Comparison of ENCODE assay signal across 8 mouse cellular contexts in genomic region chr1:177444483-177444810, GRCm38 (mm10). TPM values are rescaled to one million over a fixed set of nuclear protein-coding genes. Genes with fewer than 3 reads are reported as not detected.
DNase-seq lines count a peak whose midpoint lies in the region; ATAC-seq and TF ChIP-seq lines count a peak whose summit lies in the region.

No protein-coding gene starts in this region.

- no peak for ATAC-seq in neural tube, embryonic 12.5 days (ENCODE audit: low FRiP score, low read depth)

- peak overlapping the region; percentile 86 for H3K4me3 ChIP-seq in gastrocnemius, adult 2 months
- H3K4me3 ChIP-seq in thymus, adult 2 months (ENCODE audit: control insufficient read depth, insufficient read depth, low read length) = no peak overlapping the region
- H3K4me3 ChIP-seq in neural tube, embryonic 12.5 days = peak overlapping the region; percentile 82

- peaks cover 22% of the 10 kb centered on the region for H3K36me3 ChIP-seq in thymus, adult 2 months (ENCODE audit: control insufficient read depth, insufficient read depth, low read length)
- H3K36me3 ChIP-seq in neural tube, embryonic 12.5 days = peaks cover 10% of the 10 kb centered on the region; the same call in 1 of the 2 replicates

- peak overlapping the region; percentile 84; the same call in 1 of the 2 replicates for H3K27ac ChIP-seq in gastrocnemius, adult 2 months
- H3K27ac ChIP-seq in thymus, adult 2 months (ENCODE audit: control insufficient read depth, insufficient read depth, low read length) = peak overlapping the region; percentile 14; the same call in 1 of the 2 replicates
- H3K27ac ChIP-seq in neural tube, embryonic 12.5 days = peak overlapping the region; percentile 33; the same call in 1 of the 2 replicates

- no peak for DNase-seq in gastrocnemius, adult 2 months
- no peak for DNase-seq in gastrocnemius, postnatal 14 days
- no peak for DNase-seq in thymus, adult 2 months
- DNase-seq in thymus, adult 18-20 months = no peak
- peak; percentile 67 to 84 for DNase-seq in left cerebral cortex, postnatal 14 days (ENCODE audit: low spot score in 2 of 2)
- no peak for DNase-seq in ovary, postnatal 36 days (ENCODE audit: low spot score)
- DNase-seq in T-cell, adult 2 months (ENCODE audit: low spot score) = no peak

- no peak for TF ChIP-seq CTCF in gastrocnemius, adult 2 months (IDR thresholded peaks at IDR 0.05)
- TF ChIP-seq CTCF in thymus, adult 2 months (IDR thresholded peaks at IDR 0.05; ENCODE audit: borderline replicate concordance, control insufficient read depth, extremely low read depth, insufficient read depth, low read length, poor library complexity) = no peak

- intact Hi-C loops in gastrocnemius, adult 2 months (cut with DNase I) = loop anchor here (5.0 to 10.0 kb wide), 5 partner anchors 187 to 1750 kb away; partner anchors contain the start of genes Adss, Akt3, Catspere2 and Chml
- intact Hi-C loops in gastrocnemius, postnatal 14 days (cut with DNase I; ENCODE audit: low total_unique reads) = loop anchor here (10.0 kb wide), 1 partner anchor 240 kb away; no protein-coding TSS in a partner anchor
- intact Hi-C loops in left cerebral cortex, postnatal 14 days (cut with DNase I) = loop anchor here (2.0 to 10.0 kb wide), 6 partner anchors 128 to 567 kb away; partner anchors contain the start of gene Akt3

- peaks cover 9% of the 10 kb centered on the region for H3K4me1 ChIP-seq in thymus, adult 2 months (replicated peaks; ENCODE audit: control insufficient read depth, insufficient read depth, low read length)
- peaks cover 51% of the 10 kb centered on the region for H3K4me1 ChIP-seq in neural tube, embryonic 12.5 days

- 58% methylated on average over 3 of the region's 3 CpGs for WGBS in thymus, adult 2 months
- 4% methylated on average over 3 of the region's 3 CpGs for WGBS in neural tube, embryonic 12.5 days

- no peaks in the 10 kb centered on the region for H3K27me3 ChIP-seq in thymus, adult 2 months (ENCODE audit: control insufficient read depth, insufficient read depth, low read length)
- H3K27me3 ChIP-seq in neural tube, embryonic 12.5 days (replicated peaks) = no peaks in the 10 kb centered on the region

- TF ChIP-seq POLR2A in thymus, adult 2 months (IDR thresholded peaks at IDR 0.05; ENCODE audit: control insufficient read depth, extremely low read depth, insufficient read depth, low read length, poor library complexity) = no peak

- H3K9ac ChIP-seq in neural tube, embryonic 12.5 days = peak overlapping the region; percentile 97

- H3K9me3 ChIP-seq in neural tube, embryonic 12.5 days = no peaks in the 10 kb centered on the region

- peak overlapping the region; percentile 61 for H3K4me2 ChIP-seq in neural tube, embryonic 12.5 days (replicated peaks)

RNA-seq across cellular contexts. Expression of gene Zbtb18, which starts 2.3 kb away (rescaled TPM):
- 100 to 1,000 TPM in 1 of 2 experiments, 10 to 100 TPM in 1; 97.8 to 110 TPM for total RNA-seq in gastrocnemius, adult 2 months (2021)
- 10 to 100 TPM; 55.8 to 72.3 TPM for total RNA-seq in gastrocnemius, postnatal 14 days (2021)
- 46.9 and 50.0 TPM in 2 replicates for polyA plus RNA-seq in thymus, adult 2 months (2012; rRNA removed)
- 100 to 1,000 TPM; 397 to 428 TPM for total RNA-seq in left cerebral cortex, postnatal 14 days (2021)
- polyA plus RNA-seq in neural tube, embryonic 12.5 days (2016; fragmentation: Nextera tagmentation; extraction: Ambion mirVana) = 6.6 and 10.4 TPM in 2 replicates

Comparison
In these comparisons a context has a peak if more than half of its experiments do, and no peak if none do; other contexts are left out.
1. DNase-seq: peak in left cerebral cortex, postnatal 14 days (2 of 2); none in gastrocnemius, adult 2 months (single experiment), gastrocnemius, postnatal 14 days (single experiment), thymus, adult 2 months (single experiment), thymus, adult 18-20 months (0 of 2), ovary, postnatal 36 days (single experiment) and T-cell, adult 2 months (single experiment).
2. H3K27ac ChIP-seq: peak in every context shown above with its lines; median percentile 84 in gastrocnemius, adult 2 months; 33 in neural tube, embryonic 12.5 days; 14 in thymus, adult 2 months.